Mouse (Mus musculus): ENCODE data around the gene Zfyve21. TPM values are rescaled to one million over a fixed set of nuclear protein-coding genes. Genes with fewer than 3 reads are reported as not detected.

Gene Zfyve21
- polyA plus RNA-seq, 1 experiment from 2014 or later = 30.5 TPM

DNA sequence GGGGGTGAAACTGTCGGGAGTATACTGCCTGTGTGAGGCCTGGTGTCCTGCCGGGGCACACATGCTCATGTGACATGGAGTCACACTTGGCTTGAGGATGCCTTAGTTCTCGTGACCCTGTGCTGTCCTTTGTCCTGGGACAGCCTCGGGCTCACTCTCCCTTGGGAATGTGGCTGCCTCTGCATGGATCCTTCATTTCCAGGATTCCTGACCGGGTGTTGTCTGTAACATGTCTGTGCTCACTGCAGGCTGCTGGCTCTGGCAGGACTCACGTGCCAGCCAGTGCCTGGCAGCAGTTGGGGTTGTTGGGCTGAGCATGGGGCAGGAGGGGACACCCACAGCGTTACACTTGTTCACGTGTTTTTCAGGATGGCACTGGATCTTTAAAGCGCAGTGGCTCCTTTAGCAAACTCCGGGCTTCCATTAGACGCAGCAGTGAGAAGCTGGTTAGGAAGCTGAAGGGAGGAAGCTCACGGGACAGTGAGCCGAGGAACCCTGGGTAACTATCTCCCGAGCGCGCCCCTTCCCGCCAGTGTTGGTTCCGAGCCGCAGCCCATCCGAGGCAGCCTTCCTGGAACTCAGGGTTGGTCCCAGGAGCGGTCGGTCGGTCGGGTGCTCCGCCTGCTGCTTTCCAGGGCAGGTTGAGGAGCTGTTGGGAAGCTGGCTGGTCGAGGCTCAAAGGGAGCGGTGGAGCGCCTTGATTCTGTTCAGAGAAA, 18.6 kb upstream of the Zfyve21 start:
- no peak overlapping the region for H3K4me3 ChIP-seq (ENCODE audit: low read depth, low read length)
- H3K9me3 ChIP-seq (ENCODE audit: control insufficient read depth, low read length) = no peaks in the 10 kb centered on the region
- 93% methylated on average over 28 of the region's 28 CpGs for WGBS
- H3K9ac ChIP-seq (replicated peaks; ENCODE audit: low read depth, low read length) = no peak overlapping the region
- no peak for ATAC-seq (ENCODE audit: low read depth)
- no peaks in the 10 kb centered on the region for H3K27me3 ChIP-seq (ENCODE audit: control insufficient read depth, insufficient read depth, low read length)
- no peak overlapping the region for H3K4me2 ChIP-seq (ENCODE audit: low read depth, low read length)
- H3K4me1 ChIP-seq (ENCODE audit: control insufficient read depth, insufficient read depth, low read length) = no peaks in the 10 kb centered on the region
- H3K36me3 ChIP-seq (ENCODE audit: control insufficient read depth, insufficient read depth, low read length) = peaks cover 38% of the 10 kb centered on the region
- H3K27ac ChIP-seq (ENCODE audit: low read depth, low read length) = no peak overlapping the region

DNA sequence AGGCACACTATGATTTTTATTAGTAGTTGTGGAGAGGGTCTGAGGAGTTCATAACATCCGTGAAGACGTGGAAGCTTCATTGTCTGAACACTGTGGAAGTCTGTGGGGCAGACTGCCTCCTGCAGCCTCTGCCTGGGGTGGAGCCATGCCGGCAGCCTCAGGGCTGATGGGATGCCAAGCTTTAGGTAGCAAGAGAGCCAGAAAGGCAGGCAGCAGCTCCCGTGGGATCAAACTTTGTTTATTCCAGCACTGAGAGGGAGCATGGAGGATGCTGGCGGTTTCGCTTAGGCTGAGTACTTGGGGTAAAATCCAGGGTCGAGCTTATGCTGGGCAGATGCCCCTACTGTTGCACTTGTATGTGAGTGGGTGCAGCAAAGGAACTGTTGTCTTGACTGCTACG, 16.7 kb upstream of the Zfyve21 start:
- Histone ChIP-seq H3K27ac (ENCODE audit: low read depth, low read length) (no peak overlapping the region), H3K4me1 (ENCODE audit: control insufficient read depth, insufficient read depth, low read length) (no peaks in the 10 kb centered on the region), H3K9ac (replicated peaks; ENCODE audit: low read depth, low read length) (no peak overlapping the region), H3K36me3 (ENCODE audit: control insufficient read depth, insufficient read depth, low read length) (peaks cover 28% of the 10 kb centered on the region), H3K27me3 (ENCODE audit: control insufficient read depth, insufficient read depth, low read length) (no peaks in the 10 kb centered on the region), H3K9me3 (ENCODE audit: control insufficient read depth, low read length) (no peaks in the 10 kb centered on the region), H3K4me2 (ENCODE audit: low read depth, low read length) (no peak overlapping the region), H3K4me3 (ENCODE audit: low read depth, low read length) (no peak overlapping the region)
- ATAC-seq (ENCODE audit: low read depth) = no peak
- WGBS = 91% methylated on average over 8 of the region's 8 CpGs

DNA sequence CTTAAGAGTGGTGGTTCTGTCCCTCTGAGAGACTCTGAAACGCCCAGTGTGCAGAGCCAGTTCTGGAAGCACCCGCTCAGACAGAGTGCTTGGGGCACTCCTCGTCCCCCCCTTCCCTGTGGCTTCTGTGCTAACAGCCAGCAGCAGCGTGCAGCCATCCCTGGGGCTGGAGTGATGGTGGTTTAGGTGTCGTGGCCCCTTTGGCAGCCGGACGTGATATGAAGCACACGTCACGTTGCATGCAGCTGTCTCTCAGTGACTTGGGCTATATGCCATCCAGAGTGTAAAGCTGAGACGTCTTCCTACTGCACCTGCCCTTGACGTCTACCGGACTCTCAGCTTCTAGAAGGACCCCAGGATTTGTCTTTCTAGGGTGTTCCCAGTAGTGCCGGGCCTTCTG, 15.5 kb upstream of the Zfyve21 start:
- no peak for ATAC-seq (ENCODE audit: low read depth)
- Histone ChIP-seq H3K9me3 (ENCODE audit: control insufficient read depth, low read length) (no peaks in the 10 kb centered on the region), H3K27me3 (ENCODE audit: control insufficient read depth, insufficient read depth, low read length) (no peaks in the 10 kb centered on the region), H3K9ac (replicated peaks; ENCODE audit: low read depth, low read length) (no peak overlapping the region), H3K36me3 (ENCODE audit: control insufficient read depth, insufficient read depth, low read length) (peaks cover 25% of the 10 kb centered on the region), H3K4me2 (ENCODE audit: low read depth, low read length) (no peak overlapping the region), H3K4me3 (ENCODE audit: low read depth, low read length) (no peak overlapping the region), H3K27ac (ENCODE audit: low read depth, low read length) (no peak overlapping the region), H3K4me1 (ENCODE audit: control insufficient read depth, insufficient read depth, low read length) (no peaks in the 10 kb centered on the region)
- WGBS = 96% methylated on average over 13 of the region's 13 CpGs

DNA sequence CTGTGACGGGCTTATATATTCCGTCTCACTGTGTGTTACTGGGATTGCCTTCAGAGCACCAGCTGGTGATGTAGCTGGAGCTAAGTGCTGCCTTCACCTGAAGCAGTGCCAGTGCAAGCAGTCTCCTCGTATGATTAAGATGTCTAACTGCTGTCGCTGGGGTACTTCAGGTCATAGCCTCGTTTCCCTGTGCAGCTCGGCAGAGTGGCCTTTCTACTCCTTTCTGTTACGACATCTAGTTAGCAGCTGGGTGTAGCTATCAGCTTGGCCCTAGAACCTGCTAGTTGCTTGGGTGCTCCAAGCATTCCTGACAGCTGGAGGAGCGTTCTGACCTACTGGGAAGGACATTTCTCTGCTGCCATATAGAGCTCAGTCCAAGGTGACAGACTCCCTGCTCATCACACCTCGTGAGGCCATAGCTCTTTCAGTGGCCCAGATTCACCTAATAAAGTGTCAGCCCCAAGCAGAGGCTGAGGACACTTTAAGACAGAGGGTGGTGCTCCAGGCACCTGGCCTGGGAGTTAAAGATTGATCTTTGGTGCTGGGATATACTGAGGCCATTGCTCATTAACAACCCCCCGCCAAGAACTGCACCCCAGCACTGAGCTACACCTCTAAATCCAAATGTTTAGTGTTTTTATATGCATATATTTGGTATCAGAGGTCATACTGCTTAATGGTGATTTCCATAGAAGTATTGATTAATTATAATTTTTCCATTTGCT, 13.3 kb upstream of the Zfyve21 start:
- Histone ChIP-seq H3K36me3 (ENCODE audit: control insufficient read depth, insufficient read depth, low read length) (peaks cover 12% of the 10 kb centered on the region), H3K4me2 (ENCODE audit: low read depth, low read length) (no peak overlapping the region), H3K4me1 (ENCODE audit: control insufficient read depth, insufficient read depth, low read length) (no peaks in the 10 kb centered on the region), H3K4me3 (ENCODE audit: low read depth, low read length) (no peak overlapping the region), H3K9ac (replicated peaks; ENCODE audit: low read depth, low read length) (no peak overlapping the region), H3K27me3 (ENCODE audit: control insufficient read depth, insufficient read depth, low read length) (no peaks in the 10 kb centered on the region), H3K27ac (ENCODE audit: low read depth, low read length) (no peak overlapping the region), H3K9me3 (ENCODE audit: control insufficient read depth, low read length) (no peaks in the 10 kb centered on the region)
- no peak for ATAC-seq (ENCODE audit: low read depth)
- WGBS = 85% methylated on average over 10 of the region's 10 CpGs

DNA sequence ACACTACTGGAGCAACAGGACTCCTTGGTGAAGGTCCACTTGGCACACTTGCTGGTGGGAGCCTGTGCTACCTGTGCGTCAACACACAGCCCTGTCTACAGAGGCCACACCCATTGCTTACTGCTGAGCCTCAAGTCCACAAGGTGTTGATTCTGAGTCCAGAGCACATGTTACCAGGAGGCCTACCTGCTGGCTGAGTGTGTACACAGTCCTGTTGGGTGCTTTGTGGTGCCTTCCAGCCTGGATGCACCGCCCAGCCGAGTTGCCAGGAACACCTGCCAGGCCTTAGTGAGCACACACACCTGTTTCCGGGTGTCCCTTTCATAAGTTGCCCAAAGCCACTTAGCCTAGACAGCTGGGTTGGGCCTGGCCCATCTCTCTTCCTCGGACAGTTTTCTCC, 10.4 kb upstream of the Zfyve21 start:
- no peak for ATAC-seq (ENCODE audit: low read depth)
- 90% methylated on average over 5 of the region's 5 CpGs for WGBS
- no peaks in the 10 kb centered on the region for H3K9me3 ChIP-seq (ENCODE audit: control insufficient read depth, low read length)
- H3K27ac ChIP-seq (ENCODE audit: low read depth, low read length) = no peak overlapping the region
- no peaks in the 10 kb centered on the region for H3K27me3 ChIP-seq (ENCODE audit: control insufficient read depth, insufficient read depth, low read length)
- no peak overlapping the region for H3K4me2 ChIP-seq (ENCODE audit: low read depth, low read length)
- H3K36me3 ChIP-seq (ENCODE audit: control insufficient read depth, insufficient read depth, low read length) = peaks cover 13% of the 10 kb centered on the region
- no peak overlapping the region for H3K4me3 ChIP-seq (ENCODE audit: low read depth, low read length)
- no peaks in the 10 kb centered on the region for H3K4me1 ChIP-seq (ENCODE audit: control insufficient read depth, insufficient read depth, low read length)
- no peak overlapping the region for H3K9ac ChIP-seq (replicated peaks; ENCODE audit: low read depth, low read length)

DNA sequence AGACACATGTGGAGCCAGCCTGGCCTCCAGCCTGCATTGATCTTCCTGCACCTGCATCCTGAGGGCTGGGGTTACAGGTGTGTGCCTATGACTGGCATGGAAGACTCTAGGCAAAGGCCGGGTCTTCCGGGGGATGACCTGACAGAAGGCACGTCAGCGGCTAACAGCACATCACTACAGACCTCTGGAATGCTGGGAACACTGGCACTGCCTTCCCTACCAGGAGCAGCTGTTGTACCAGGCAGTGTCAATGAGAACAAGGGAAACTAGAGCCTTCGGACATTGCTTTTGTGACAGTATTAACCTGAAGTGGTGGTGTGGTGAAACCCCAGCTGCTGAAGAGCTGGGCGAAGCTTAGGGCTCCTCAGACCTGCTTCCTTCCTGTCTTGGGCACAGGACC, 5.2 kb upstream of the Zfyve21 start:
- H3K27ac ChIP-seq (ENCODE audit: low read depth, low read length) = no peak overlapping the region

DNA sequence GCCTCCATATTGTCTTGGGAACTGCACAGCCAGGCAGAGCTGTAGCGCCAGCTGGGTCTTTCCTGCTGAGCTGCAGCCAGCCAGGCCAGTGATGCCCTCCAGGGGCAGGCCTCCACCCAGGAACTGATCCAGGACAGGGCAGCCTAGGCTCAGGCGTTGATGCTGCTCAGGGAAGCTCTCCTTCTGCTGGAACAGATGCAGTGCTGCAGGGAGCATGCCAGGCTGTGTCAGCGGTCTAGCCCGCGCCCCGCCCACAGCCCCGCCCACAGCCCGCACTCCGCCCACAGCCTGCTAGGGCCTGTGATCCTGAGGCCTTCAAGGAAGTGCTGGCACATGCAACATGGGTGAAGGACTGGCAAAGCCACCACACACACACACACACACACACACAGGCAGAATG, 4.2 kb upstream of the Zfyve21 start:
- no peaks in the 10 kb centered on the region for H3K9me3 ChIP-seq (ENCODE audit: control insufficient read depth, low read length)
- ATAC-seq (ENCODE audit: low read depth) = no peak
- H3K36me3 ChIP-seq (ENCODE audit: control insufficient read depth, insufficient read depth, low read length) = peaks cover 7% of the 10 kb centered on the region
- no peaks in the 10 kb centered on the region for H3K27me3 ChIP-seq (ENCODE audit: control insufficient read depth, insufficient read depth, low read length)
- H3K9ac ChIP-seq (replicated peaks; ENCODE audit: low read depth, low read length) = no peak overlapping the region
- H3K4me2 ChIP-seq (ENCODE audit: low read depth, low read length) = no peak overlapping the region; the same call in 1 of the 2 replicates
- peak overlapping the region; percentile 16; the same call in 1 of the 2 replicates for H3K27ac ChIP-seq (ENCODE audit: low read depth, low read length)
- no peak overlapping the region for H3K4me3 ChIP-seq (ENCODE audit: low read depth, low read length)
- WGBS = 3% methylated on average over 9 of the region's 9 CpGs
- peaks cover 6% of the 10 kb centered on the region; the same call in 1 of the 2 replicates for H3K4me1 ChIP-seq (ENCODE audit: control insufficient read depth, insufficient read depth, low read length)

More for the DNA sequence above, 5.2 kb upstream of the Zfyve21 start:
- ATAC-seq (ENCODE audit: low read depth) = no peak
- H3K9ac ChIP-seq (replicated peaks; ENCODE audit: low read depth, low read length) = no peak overlapping the region
- peaks cover 5% of the 10 kb centered on the region; the same call in 1 of the 2 replicates for H3K4me1 ChIP-seq (ENCODE audit: control insufficient read depth, insufficient read depth, low read length)
- H3K36me3 ChIP-seq (ENCODE audit: control insufficient read depth, insufficient read depth, low read length) = peaks cover 10% of the 10 kb centered on the region
- H3K9me3 ChIP-seq (ENCODE audit: control insufficient read depth, low read length) = no peaks in the 10 kb centered on the region
- WGBS = 88% methylated on average over 6 of the region's 6 CpGs
- no peaks in the 10 kb centered on the region for H3K27me3 ChIP-seq (ENCODE audit: control insufficient read depth, insufficient read depth, low read length)
- no peak overlapping the region for H3K4me3 ChIP-seq (ENCODE audit: low read depth, low read length)
- no peak overlapping the region for H3K4me2 ChIP-seq (ENCODE audit: low read depth, low read length)

DNA sequence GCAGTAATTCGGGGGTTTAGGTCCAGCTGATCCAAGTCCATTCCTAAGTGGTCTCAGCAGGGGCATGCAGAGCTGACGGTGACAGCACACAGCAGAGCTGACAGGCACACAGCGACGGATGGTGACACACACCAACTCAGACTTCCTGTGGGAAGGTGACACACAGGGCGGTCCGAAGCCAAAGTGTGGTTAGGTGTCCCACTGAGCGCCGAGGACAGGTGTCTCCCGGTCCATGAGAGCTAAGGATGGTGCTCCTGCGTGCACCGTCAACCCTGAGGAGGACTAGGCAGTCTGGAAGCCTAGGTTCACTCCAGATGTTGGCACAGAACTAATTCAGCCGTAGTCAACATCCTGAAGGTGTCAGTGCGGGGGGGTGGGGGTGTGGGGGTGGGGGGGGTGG, 1.9 kb upstream of the Zfyve21 start:
- 92% methylated on average over 13 of the region's 13 CpGs for WGBS
- Histone ChIP-seq H3K9ac (replicated peaks; ENCODE audit: low read depth, low read length) (no peak overlapping the region), H3K27me3 (ENCODE audit: control insufficient read depth, insufficient read depth, low read length) (no peaks in the 10 kb centered on the region), H3K4me1 (ENCODE audit: control insufficient read depth, insufficient read depth, low read length) (peaks cover 13% of the 10 kb centered on the region; the same call in 1 of the 2 replicates), H3K36me3 (ENCODE audit: control insufficient read depth, insufficient read depth, low read length) (0 out of 2 replicates have a peak, but pooled peaks cover 3% of the 10 kb centered on the region), H3K27ac (ENCODE audit: low read depth, low read length) (no peak overlapping the region), H3K4me3 (ENCODE audit: low read depth, low read length) (no peak overlapping the region), H3K9me3 (ENCODE audit: control insufficient read depth, low read length) (no peaks in the 10 kb centered on the region), H3K4me2 (ENCODE audit: low read depth, low read length) (no peak overlapping the region)
- ATAC-seq (ENCODE audit: low read depth) = no peak

DNA sequence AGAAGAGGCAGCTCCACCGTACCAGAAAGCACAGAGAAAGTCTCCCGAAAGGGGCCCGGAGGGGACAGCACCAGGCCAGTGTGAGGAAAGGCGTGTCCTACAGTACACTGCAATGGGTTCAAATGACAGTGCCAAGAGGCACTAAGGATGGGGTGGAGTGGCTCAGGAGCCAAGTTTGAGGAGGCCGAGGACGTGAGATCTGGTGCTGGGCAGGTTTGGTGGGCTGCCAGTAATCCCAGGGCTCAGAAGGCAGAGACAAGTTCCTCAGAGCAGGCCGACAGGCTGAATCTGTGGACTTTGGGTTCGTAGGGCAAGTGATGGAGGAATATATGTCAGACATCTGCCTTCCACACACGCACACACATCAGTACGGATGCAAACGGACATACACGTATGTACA, 1.4 kb upstream of the Zfyve21 start:
- H3K9me3 ChIP-seq (ENCODE audit: control insufficient read depth, low read length) = no peaks in the 10 kb centered on the region
- H3K27ac ChIP-seq (ENCODE audit: low read depth, low read length) = no peak overlapping the region
- H3K4me3 ChIP-seq (ENCODE audit: low read depth, low read length) = no peak overlapping the region
- WGBS = 71% methylated on average over 12 of the region's 12 CpGs
- no peak overlapping the region for H3K9ac ChIP-seq (replicated peaks; ENCODE audit: low read depth, low read length)
- H3K36me3 ChIP-seq (ENCODE audit: control insufficient read depth, insufficient read depth, low read length) = no peaks in the 10 kb centered on the region
- no peaks in the 10 kb centered on the region for H3K27me3 ChIP-seq (ENCODE audit: control insufficient read depth, insufficient read depth, low read length)
- peaks cover 13% of the 10 kb centered on the region; the same call in 1 of the 2 replicates for H3K4me1 ChIP-seq (ENCODE audit: control insufficient read depth, insufficient read depth, low read length)
- no peak for ATAC-seq (ENCODE audit: low read depth)
- H3K4me2 ChIP-seq (ENCODE audit: low read depth, low read length) = peak overlapping the region; percentile 75; the same call in 1 of the 2 replicates

All from neural tube, embryonic 14.5 days (tissue).